Comparison of ENCODE assay signal across 22 mouse cellular contexts in the genomic region with DNA sequence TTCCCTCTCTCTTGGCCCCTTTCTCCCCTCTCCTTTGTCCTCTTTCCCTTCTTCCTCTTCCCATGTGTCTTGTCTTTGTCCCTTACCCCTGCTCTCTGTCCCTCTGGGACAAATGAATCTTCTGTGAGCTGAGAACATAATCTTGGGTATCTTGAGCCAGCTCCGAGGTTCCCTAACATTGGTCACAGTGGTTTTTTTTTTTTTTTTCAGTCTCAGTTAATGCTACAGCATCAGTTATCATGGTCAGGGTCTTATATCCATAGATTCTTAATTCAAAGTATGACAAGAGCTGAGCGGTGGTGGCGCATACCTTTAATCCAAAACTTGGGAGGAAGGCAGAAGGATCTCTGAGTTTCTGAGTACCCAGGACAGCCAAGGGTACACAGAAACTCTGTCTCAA.
"Had no signal": no experiment of that assay in that cellular context is flagged by ENCODE, and none has a peak within 500 bp of the region (broad histone marks: within the 10 kb centered on the region; RNA-seq: fewer than 3 reads in every experiment).

No protein-coding gene starts in this region.

- H3K27me3 ChIP-seq: kidney, embryonic 15.5 days; limb, embryonic 12.5 days; limb, embryonic 15.5 days; lung, embryonic 15.5 days; midbrain, embryonic 13.5 days; neural tube, embryonic 13.5 days had no signal

- H3K36me3 ChIP-seq: kidney, embryonic 15.5 days; limb, embryonic 12.5 days; limb, embryonic 15.5 days; lung, embryonic 15.5 days; midbrain, embryonic 13.5 days; neural tube, embryonic 13.5 days had no signal

- H3K4me3 ChIP-seq: kidney, embryonic 15.5 days; limb, embryonic 12.5 days; limb, embryonic 15.5 days; lung, embryonic 15.5 days; midbrain, embryonic 13.5 days; myocyte; neural tube, embryonic 13.5 days had no signal

- H3K27ac ChIP-seq: kidney, embryonic 15.5 days; limb, embryonic 12.5 days; limb, embryonic 15.5 days; liver, embryonic 14.5 days; lung, embryonic 15.5 days; midbrain, embryonic 13.5 days; neural tube, embryonic 13.5 days; stomach, postnatal 0 days had no signal

- DNase-seq: kidney, postnatal 10 days; left cerebral cortex, postnatal 4 days; lung, adult 18-20 months; lung, postnatal 10 days; lung, postnatal 36 days; retina, postnatal 1 day; right cerebral cortex, postnatal 25 days; spleen, adult 18-20 months; thymus, adult 2 months; thymus, postnatal 14 days; thymus, postnatal 4 days had no signal

- ATAC-seq: intestine, embryonic 16.5 days; midbrain, embryonic 13.5 days; midbrain, embryonic 16.5 days had no signal

- H3K4me1 ChIP-seq: limb, embryonic 15.5 days had no signal

- H3K9me3 ChIP-seq: kidney, embryonic 15.5 days; limb, embryonic 12.5 days; limb, embryonic 15.5 days; lung, embryonic 15.5 days; midbrain, embryonic 13.5 days; neural tube, embryonic 13.5 days had no signal

- H3K4me2 ChIP-seq: kidney, embryonic 15.5 days; limb, embryonic 12.5 days; limb, embryonic 15.5 days; lung, embryonic 15.5 days; midbrain, embryonic 13.5 days; neural tube, embryonic 13.5 days had no signal

- H3K9ac ChIP-seq: kidney, embryonic 15.5 days; limb, embryonic 12.5 days; limb, embryonic 15.5 days; liver, embryonic 14.5 days; lung, embryonic 15.5 days; midbrain, embryonic 13.5 days; neural tube, embryonic 13.5 days had no signal
